Mouse (Mus musculus) intestine, postnatal 0 days (tissue): ENCODE results near the gene Tprg. TPM values are rescaled to one million over a fixed set of nuclear protein-coding genes. Genes with fewer than 3 reads are reported as not detected.
A peak's percentile ranks its signal among the peaks of the same experiment; 100 is the strongest.

Experiments used
- ATAC-seq: fragments of 200-750 bp; cut with Nextera tagmentation; 2 replicates; pipeline ENCODE4 v1.8.0; 2017; ENCODE audit warnings: mild to moderate bottlenecking, moderate TSS enrichment, moderate library complexity
- H3K27ac ChIP-seq: fragments of 300-500 bp; sonication (generic); 2 replicates; pipeline ENCODE4 v1.5.1; 2014; ENCODE audit warnings: mild to moderate bottlenecking, low read depth, low read length, moderate library complexity
- H3K27me3 ChIP-seq: fragments of 300-500 bp; sonication (generic); replicated peaks from 2 replicates; pipeline ENCODE4 v1.6.1; 2014; ENCODE audit warnings: low read length, mixed read lengths; ENCODE audit not compliant: control insufficient read depth, insufficient read depth
- H3K36me3 ChIP-seq: fragments of 300-500 bp; sonication (generic); 2 replicates; pipeline ENCODE4 v1.6.1; 2014; ENCODE audit warnings: mild to moderate bottlenecking, moderate library complexity; ENCODE audit not compliant: control insufficient read depth, insufficient read depth
- H3K4me1 ChIP-seq: fragments of 300-500 bp; sonication (generic); replicated peaks from 2 replicates; pipeline ENCODE4 v1.6.1; 2014; ENCODE audit warnings: antibody characterized with exemption, low read length, mixed read lengths; ENCODE audit not compliant: control insufficient read depth, insufficient read depth
- H3K4me2 ChIP-seq: fragments of 300-500 bp; sonication (generic); replicated peaks from 2 replicates; pipeline ENCODE4 v1.6.1; 2014; ENCODE audit warnings: low read depth, mild to moderate bottlenecking, moderate library complexity
- H3K4me3 ChIP-seq: fragments of 300-500 bp; sonication (generic); 2 replicates; pipeline ENCODE4 v1.5.1; 2014; ENCODE audit warnings: low read depth, low read length
- H3K9ac ChIP-seq: fragments of 300-500 bp; sonication (generic); 2 replicates; pipeline ENCODE4 v1.6.1; 2014; ENCODE audit warnings: mild to moderate bottlenecking, low read depth, low read length
- H3K9me3 ChIP-seq: fragments of 300-500 bp; sonication (generic); 2 replicates; pipeline ENCODE4 v1.6.1; 2016; ENCODE audit warnings: mixed run types; ENCODE audit not compliant: control insufficient read depth
- CTCF ChIP-seq: sonication (generic); IDR thresholded peaks from 2 replicates; pipeline ENCODE4 v1.5.1; 2016; ENCODE audit warnings: low read depth, mild to moderate bottlenecking, control low read depth, antibody characterized with exemption, moderate library complexity
- WGBS: fragments of 180-500 bp; shearing (Covaris S2); extraction: QIAGEN DNeasy Blood & Tissue Kit; methylation state at CpG from one replicate; pipeline ENCODE4 v1.1.7; 2014; 5-methylcytosine and 5-hydroxymethylcytosine counted together
- polyA plus RNA-seq: library from polyadenylated mRNA; unstranded; fragments of >200 nt; fragmentation: Nextera tagmentation; extraction: Ambion mirVana; gene quantifications from 2 replicates; pipeline ENCODE4 v1.2.1, GENCODE M21; 2015

Gene Tprg
- polyA plus RNA-seq, 1 experiment from 2014 or later: not detected

DNA sequence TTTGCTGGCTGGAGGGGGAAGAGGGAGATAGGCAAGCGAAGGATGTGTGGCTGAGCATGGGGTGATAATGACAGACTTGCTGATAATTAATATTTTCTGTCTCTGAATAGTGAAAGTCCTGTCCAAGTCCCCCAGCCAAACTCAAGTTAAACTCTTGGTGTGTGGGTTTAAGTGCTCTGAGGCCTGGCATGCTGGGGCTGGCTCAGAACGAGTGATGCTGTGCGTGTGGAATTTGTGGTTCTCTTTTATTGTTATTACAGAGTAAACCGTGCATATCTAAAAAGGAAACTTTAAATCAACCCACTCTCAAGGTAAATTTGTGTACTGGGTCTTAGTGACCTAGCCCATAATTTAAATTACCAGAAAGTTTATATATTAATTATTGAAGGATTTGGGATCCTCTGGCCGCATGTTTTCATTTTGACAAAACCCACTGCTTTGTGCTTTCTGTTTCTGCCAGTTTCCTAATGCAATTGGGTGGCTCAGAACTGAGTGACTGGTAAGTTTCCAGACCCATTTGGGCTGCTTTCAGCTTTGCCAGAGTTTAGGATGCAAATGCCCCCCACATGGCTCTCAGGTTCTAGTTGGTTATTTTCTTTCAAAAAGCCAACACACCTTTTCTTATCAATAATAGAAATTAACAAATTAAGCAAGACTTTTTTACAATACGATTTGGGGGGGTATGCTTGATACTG, 99.0 kb downstream of the Tprg start:
- no peaks in the 10 kb centered on the region for H3K4me1 ChIP-seq
- ATAC-seq: no peak
- no peak for TF ChIP-seq CTCF
- no peak overlapping the region for H3K4me3 ChIP-seq
- H3K4me2 ChIP-seq: no peak overlapping the region
- H3K27me3 ChIP-seq: no peaks in the 10 kb centered on the region
- H3K27ac ChIP-seq: no peak overlapping the region
- 69% methylated on average over 6 of the region's 6 CpGs for WGBS
- H3K9me3 ChIP-seq: no peaks in the 10 kb centered on the region
- no peaks in the 10 kb centered on the region for H3K36me3 ChIP-seq
- H3K9ac ChIP-seq: no peak overlapping the region

DNA sequence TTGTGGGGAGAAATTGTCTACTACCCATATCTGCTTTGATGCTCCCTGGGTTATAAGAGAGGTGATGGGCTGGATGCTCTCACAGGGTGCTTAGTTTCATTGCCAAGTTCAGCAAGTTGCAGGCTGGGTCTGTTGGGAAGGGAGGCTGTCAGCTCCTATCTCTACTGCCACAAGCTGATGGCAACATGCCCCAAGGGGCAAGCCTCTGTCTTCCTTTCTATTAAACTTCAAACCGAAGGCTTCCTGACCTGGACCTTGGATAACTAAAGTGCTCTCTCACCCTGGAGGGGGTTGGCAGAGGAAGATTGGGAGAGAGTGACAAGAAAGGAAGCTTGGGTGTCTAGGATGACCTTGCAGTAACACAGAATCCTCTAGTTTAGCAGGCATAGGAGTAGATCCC, 108.1 kb downstream of the Tprg start:
- Histone ChIP-seq H3K4me3 (no peak overlapping the region), H3K4me2 (no peak overlapping the region), H3K4me1 (no peaks in the 10 kb centered on the region), H3K36me3 (no peaks in the 10 kb centered on the region), H3K9me3 (no peaks in the 10 kb centered on the region), H3K27ac (no peak overlapping the region), H3K9ac (no peak overlapping the region), H3K27me3 (no peaks in the 10 kb centered on the region)
- 75% methylated on average over 1 of the region's 1 CpGs for WGBS
- TF ChIP-seq CTCF: no peak
- no peak for ATAC-seq

DNA sequence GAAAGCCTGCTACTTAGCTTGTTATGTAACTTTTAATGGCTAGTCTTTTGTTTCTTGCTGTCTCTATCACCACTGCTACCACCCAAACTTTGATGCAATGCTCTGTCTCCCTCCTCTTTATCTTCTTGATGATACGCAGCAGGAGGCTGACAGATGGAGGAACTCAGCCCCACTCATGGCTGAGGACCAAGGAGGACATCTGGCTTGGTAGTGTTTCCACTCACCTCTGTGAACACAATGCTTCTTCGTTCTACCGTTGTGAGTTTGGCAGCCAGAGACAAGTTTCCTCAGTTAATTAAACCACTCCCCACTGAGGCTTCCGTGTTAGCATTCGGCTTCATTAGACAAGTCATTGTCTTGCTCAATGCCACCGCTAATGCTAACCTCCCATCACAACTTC, 117.5 kb downstream of the Tprg start:
- WGBS: 72% methylated on average over 6 of the region's 6 CpGs
- no peak for TF ChIP-seq CTCF
- ATAC-seq: no peak

DNA sequence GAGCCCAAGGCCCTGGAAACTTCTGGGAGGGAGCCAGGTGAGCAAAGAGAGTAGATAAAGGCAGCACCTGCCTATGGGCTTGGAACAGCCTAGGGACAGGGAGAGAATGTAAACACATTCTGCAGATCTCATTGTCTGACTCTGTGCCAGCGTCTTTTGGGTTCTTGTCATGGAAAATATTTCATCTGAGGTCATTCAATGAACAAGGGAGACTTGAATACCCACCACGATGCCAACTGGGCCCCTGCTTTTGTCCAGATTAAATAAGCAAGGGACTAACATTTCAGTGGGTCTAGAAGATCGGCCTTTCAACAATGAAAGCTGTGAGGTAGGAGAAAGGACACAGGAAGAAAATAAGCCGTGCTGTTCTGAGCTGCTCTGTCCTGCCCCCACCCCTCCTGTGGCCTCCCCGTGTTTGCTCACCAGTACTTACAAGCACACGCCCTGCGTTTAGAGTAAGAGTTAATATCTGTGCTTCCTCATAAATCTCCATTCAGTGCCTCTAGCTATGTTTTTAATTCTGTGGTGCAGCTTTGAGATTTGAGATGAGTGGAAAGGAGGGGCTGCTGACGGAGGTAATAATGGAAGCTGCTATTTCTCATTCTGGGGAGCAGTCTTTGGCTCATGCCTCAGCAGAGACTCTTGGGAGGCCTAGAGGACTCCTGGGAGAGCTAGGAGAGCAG, 120.7 kb downstream of the Tprg start:
- H3K9me3 ChIP-seq: no peaks in the 10 kb centered on the region
- H3K36me3 ChIP-seq: no peaks in the 10 kb centered on the region
- 10% methylated on average over 8 of the region's 8 CpGs for WGBS
- H3K4me2 ChIP-seq: peak overlapping the region; percentile 44
- H3K27me3 ChIP-seq: no peaks in the 10 kb centered on the region
- no peak overlapping the region for H3K9ac ChIP-seq
- H3K4me1 ChIP-seq: 0 out of 2 replicates have a peak, but pooled peaks cover 4% of the 10 kb centered on the region
- no peak for TF ChIP-seq CTCF
- ATAC-seq: peak; percentile 97
- H3K27ac ChIP-seq: peak overlapping the region; percentile 58
- no peak overlapping the region for H3K4me3 ChIP-seq

More for the DNA sequence above, 117.5 kb downstream of the Tprg start:
- Histone ChIP-seq H3K9ac (no peak overlapping the region), H3K27me3 (no peaks in the 10 kb centered on the region), H3K4me3 (no peak overlapping the region), H3K4me2 (no peak overlapping the region), H3K36me3 (no peaks in the 10 kb centered on the region), H3K27ac (no peak overlapping the region), H3K9me3 (no peaks in the 10 kb centered on the region), H3K4me1 (0 out of 2 replicates have a peak, but pooled peaks cover 4% of the 10 kb centered on the region)

DNA sequence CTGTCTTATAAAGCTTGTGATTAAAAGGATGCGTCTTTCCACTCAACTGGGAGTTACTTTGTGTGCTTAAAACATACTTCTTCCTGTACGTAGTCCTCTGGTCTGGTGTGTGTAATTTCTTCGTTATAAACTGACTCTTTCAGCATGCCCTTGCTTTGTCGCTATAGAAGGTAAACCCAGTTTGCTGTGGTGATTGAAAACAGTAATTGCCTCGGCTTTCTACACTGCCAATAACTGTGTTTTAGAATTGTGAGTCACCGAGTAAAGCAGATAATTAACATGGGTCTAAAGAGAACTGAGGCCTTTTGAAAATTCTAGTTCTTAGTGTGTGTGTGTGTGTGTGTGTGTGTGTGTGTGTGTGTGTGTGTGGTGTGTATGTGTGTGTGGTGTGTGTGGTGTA, 121.4 kb downstream of the Tprg start:
- peak overlapping the region; percentile 44 for H3K4me2 ChIP-seq
- H3K4me1 ChIP-seq: 0 out of 2 replicates have a peak, but pooled peaks cover 4% of the 10 kb centered on the region
- ATAC-seq: no peak
- H3K36me3 ChIP-seq: no peaks in the 10 kb centered on the region
- no peak overlapping the region for H3K4me3 ChIP-seq
- no peak for TF ChIP-seq CTCF
- H3K9me3 ChIP-seq: no peaks in the 10 kb centered on the region
- H3K27ac ChIP-seq: peak overlapping the region; percentile 58; the same call in 1 of the 2 replicates
- H3K27me3 ChIP-seq: no peaks in the 10 kb centered on the region
- no peak overlapping the region for H3K9ac ChIP-seq
- 51% methylated on average over 6 of the region's 6 CpGs for WGBS

DNA sequence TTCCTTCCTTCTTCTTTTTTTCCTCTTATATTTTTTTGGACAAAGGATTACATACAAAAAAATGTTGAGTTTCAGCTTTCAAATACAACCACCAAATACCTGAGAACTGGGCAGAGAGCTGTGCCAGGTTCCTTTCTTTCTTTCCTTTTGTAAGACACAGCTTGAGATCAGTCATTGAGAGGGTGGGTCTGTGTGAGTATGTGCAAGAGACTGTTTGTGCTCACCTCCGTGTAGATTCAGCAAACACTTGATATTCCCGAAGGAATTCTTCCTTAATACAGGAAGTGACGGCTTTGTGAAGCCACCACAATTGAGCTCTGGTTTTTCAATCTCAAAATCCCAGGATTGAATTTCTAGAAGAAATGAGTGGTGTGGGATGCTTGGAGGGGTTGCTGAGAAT, 124.7 kb downstream of the Tprg start:
- no peak for TF ChIP-seq CTCF
- ATAC-seq: no peak
- Histone ChIP-seq H3K27ac (no peak overlapping the region), H3K27me3 (no peaks in the 10 kb centered on the region), H3K4me1 (0 out of 2 replicates have a peak, but pooled peaks cover 4% of the 10 kb centered on the region), H3K4me3 (no peak overlapping the region), H3K9ac (no peak overlapping the region), H3K4me2 (no peak overlapping the region), H3K9me3 (no peaks in the 10 kb centered on the region), H3K36me3 (no peaks in the 10 kb centered on the region)
- WGBS: 71% methylated on average over 3 of the region's 3 CpGs
